Mouse (Mus musculus) kidney, adult 18-20 months (tissue): ENCODE measurements at regions not wholly inside any gene's neighbourhood (a gene's known extent, or its start where the extent isn't known, plus 50 kb on each side); places are given as distances from the start of the nearest gene placed in this dataset.

Experiments
- DNase-seq: peaks from one replicate; pipeline ENCODE4 v3.0.0; 2021

GRCm38 (mm10) chr3:37868454-37868853, 144.2 kb upstream of the Gm5148 start:
- peak; percentile 19 for DNase-seq

- DNase-seq: no peak
Measured at GRCm38 (mm10) chr3:37862756-37863155, 138.5 kb upstream of the Gm5148 start.

GRCm38 (mm10) chr3:37860715-37861461, 136.6 kb upstream of the Gm5148 start:
- no peak for DNase-seq

- no peak for DNase-seq
Measured at GRCm38 (mm10) chr3:37860034-37860714, 135.9 kb upstream of the Gm5148 start.

GRCm38 (mm10) chr3:37858624-37859302, 134.5 kb upstream of the Gm5148 start:
- no peak for DNase-seq

GRCm38 (mm10) chr3:37846191-37847003, 122.1 kb upstream of the Gm5148 start:
- DNase-seq: peak; percentile 37

GRCm38 (mm10) chr3:37845313-37846023, 121.2 kb upstream of the Gm5148 start:
- DNase-seq: no peak

- DNase-seq: no peak
Measured at GRCm38 (mm10) chr3:37844731-37845312, 120.5 kb upstream of the Gm5148 start.

GRCm38 (mm10) chr3:37842289-37842688, 118.0 kb upstream of the Gm5148 start:
- no peak for DNase-seq

GRCm38 (mm10) chr3:37838896-37839295, 114.6 kb upstream of the Gm5148 start:
- DNase-seq: peak; percentile 23

GRCm38 (mm10) chr3:37836749-37837148, 112.5 kb upstream of the Gm5148 start:
- no peak for DNase-seq

- no peak for DNase-seq
Measured at GRCm38 (mm10) chr3:37835687-37836086, 111.4 kb upstream of the Gm5148 start.

- DNase-seq: no peak
Measured at GRCm38 (mm10) chr3:37835135-37835534, 110.8 kb upstream of the Gm5148 start.

GRCm38 (mm10) chr3:37834626-37835025, 110.3 kb upstream of the Gm5148 start:
- DNase-seq: no peak

- no peak for DNase-seq
Measured at GRCm38 (mm10) chr3:37833387-37833786, 109.1 kb upstream of the Gm5148 start.

- DNase-seq: no peak
Measured at GRCm38 (mm10) chr3:37827546-37827945, 103.3 kb upstream of the Gm5148 start.

GRCm38 (mm10) chr3:37825602-37826001, 101.3 kb upstream of the Gm5148 start:
- DNase-seq: no peak

- DNase-seq: no peak
Measured at GRCm38 (mm10) chr3:37824681-37825080, 100.4 kb upstream of the Gm5148 start.

GRCm38 (mm10) chr3:37819503-37819902, 95.2 kb upstream of the Gm5148 start:
- no peak for DNase-seq

GRCm38 (mm10) chr3:37817434-37817805, 93.1 kb upstream of the Gm5148 start:
- DNase-seq: no peak

- no peak for DNase-seq
Measured at GRCm38 (mm10) chr3:37816781-37817433, 92.6 kb upstream of the Gm5148 start.
